Mouse (Mus musculus): ENCODE results near the gene Ap1s3.

DNA sequence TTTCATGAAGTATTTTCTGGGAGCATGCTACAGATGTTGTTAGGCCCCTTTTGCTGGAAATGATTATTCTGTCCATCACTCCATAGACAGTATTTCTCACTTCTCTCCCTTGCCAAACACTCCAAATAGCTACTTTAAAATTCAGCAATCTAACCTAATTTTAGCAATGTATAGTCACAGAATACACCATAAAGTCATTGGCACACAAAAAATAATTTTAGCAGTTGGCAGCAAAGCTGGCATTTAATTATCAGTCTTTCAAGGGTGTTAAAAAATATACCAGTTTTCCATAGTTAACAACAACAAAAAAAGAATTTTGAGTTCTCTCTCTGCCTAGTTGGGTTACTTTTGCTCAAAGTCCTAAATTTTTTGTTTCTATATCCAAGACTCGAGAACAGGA is 14.4 kb downstream of the Ap1s3 start:
- TF ChIP-seq POLR2A (IDR thresholded peaks at IDR 0.05; ENCODE audit: insufficient read length, low read depth), result no peak
- TF ChIP-seq CEBPB (IDR thresholded peaks at IDR 0.05; ENCODE audit: insufficient read depth, poor library complexity, severe bottlenecking), result no peak
- no peak for TF ChIP-seq E2F4 (IDR thresholded peaks at IDR 0.05; ENCODE audit: insufficient read depth)
- TF ChIP-seq REST (IDR thresholded peaks at IDR 0.05; ENCODE audit: insufficient read depth, insufficient read length), result no peak
- no peak for TF ChIP-seq MAX (IDR thresholded peaks at IDR 0.05; ENCODE audit: low read depth)
- TF ChIP-seq USF1 (IDR thresholded peaks at IDR 0.05; ENCODE audit: low read depth), result no peak
- no peak for TF ChIP-seq TCF12 (IDR thresholded peaks at IDR 0.05; ENCODE audit: insufficient read depth, poor library complexity, severe bottlenecking)
- no peak for TF ChIP-seq TCF3 (IDR thresholded peaks at IDR 0.05; ENCODE audit: insufficient read length, low read depth)
- no peak for TF ChIP-seq POLR2AphosphoS2 (IDR thresholded peaks at IDR 0.05; ENCODE audit: insufficient read length, low read depth)
- TF ChIP-seq MYOD1 (IDR thresholded peaks at IDR 0.05; ENCODE audit: control insufficient read depth in 1 of 3, insufficient read length in 2 of 3, low read depth in 2 of 3), result no peak
- no peak for TF ChIP-seq MYOG (IDR thresholded peaks at IDR 0.05; ENCODE audit: control insufficient read depth in 1 of 3, insufficient read depth in 1 of 3, insufficient read length in 2 of 3, low read depth in 2 of 3)
